Mouse (Mus musculus): ENCODE data around the gene Tnni2.

DNA sequence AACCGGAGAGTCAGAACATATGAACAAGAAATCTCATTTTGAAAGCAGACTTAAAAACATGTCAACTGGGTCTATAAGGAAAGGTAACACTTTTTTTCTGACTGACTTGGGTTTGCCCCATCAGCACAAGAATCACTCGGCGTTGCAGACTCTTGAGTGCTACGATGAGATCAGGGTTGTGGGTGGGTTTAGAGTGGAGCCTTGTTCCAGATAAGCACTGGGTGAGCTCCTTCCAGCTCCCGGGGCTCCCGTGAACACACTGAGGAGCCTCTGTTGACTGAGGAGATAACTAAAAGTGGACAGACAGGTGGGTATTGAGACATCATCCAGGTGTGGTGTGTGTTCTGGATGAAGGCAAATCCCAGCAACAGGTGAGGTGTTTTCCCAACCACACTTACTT lies 28.3 kb upstream of the Tnni2 start:
- TF ChIP-seq CTCF (IDR thresholded peaks at IDR 0.05; ENCODE audit: low read depth, low read length) (no peak), EP300 (IDR thresholded peaks at IDR 0.05; ENCODE audit: insufficient read depth, low read depth, low read length) (no peak)

Measured in ES-Bruce4 (cell line).